Mouse (Mus musculus) kidney, adult 11 months (tissue): ENCODE results near the gene Gm45785.
A peak's percentile ranks its signal among the peaks of the same experiment; 100 is the strongest.

Source experiments
- DNase-seq: peaks from one replicate; pipeline ENCODE4 v3.0.0; 2022

The Gm45785 gene

DNA sequence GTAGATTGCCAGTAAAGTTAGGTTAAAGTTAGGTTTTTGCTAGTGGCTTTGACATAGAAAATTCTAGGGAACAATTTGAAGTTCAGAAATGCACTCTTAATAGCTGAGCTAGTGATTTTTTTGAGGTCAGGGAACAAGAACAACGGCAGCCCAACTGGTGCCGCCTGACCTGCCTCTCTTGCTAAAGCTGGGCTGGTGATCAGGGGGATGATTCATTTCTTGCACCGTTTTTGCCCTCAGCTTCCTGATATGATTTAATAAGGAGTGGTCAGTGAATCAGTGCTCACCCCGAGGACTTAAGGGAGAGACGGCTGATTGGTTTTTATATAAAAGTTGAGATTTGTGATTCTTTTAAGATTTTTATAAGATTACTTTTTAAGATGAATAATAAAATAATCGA is 24.7 kb downstream of the Gm45785 start:
- DNase-seq, result no peak

DNA sequence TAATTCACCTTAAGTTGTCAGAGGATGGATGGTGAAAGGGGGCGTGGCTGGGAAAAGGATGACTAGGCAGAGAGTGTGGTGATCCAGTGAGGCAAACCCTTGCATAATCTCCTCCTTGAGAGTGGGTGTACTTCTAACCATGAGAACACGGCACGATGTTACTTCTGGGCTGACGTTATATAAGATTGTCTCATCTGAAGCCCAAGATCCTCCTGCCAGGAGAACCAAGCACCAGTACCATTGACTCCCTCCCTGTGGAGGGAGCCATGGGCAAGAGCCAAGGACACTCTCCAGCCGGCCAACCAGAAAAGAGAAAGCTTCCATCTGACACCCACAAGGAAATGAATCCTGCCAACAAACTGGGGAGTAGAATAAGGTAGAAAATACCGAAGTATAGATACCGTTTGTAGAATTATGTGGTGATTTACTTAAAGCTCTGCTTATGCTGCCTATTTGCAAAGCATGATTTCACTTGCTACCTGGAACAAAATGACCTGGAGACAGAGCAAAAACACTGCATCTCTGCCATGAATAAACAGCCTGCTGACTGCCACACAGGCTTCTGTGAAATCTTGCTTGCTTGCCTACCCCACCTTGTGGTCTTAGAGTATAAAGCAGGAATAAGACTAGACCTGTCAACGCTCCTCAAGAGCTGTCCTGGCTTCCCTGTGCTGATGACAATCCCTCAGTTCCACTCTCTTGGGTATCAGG is 27.8 kb downstream of the Gm45785 start:
- DNase-seq, result peak; percentile 87

DNA sequence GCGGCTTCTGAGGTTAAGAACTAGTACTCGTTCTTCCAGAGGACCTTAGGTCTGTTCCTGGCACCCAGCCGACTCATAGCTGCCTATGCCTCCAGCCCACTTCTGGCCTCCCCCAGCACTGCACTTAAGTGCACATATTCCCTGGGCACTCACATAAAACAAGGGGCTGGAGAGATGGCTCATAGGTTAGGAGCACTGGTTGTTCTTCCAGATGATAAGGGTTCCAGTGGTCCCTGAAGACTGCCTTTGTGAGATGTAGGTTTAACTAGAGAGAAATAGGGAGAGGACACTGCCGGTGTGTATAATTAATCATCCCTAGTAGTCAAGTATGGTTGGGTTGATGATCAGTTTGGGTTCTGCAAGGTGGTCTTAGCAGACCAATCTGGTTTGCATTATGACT is 33.4 kb downstream of the Gm45785 start:
- DNase-seq, result no peak

DNA sequence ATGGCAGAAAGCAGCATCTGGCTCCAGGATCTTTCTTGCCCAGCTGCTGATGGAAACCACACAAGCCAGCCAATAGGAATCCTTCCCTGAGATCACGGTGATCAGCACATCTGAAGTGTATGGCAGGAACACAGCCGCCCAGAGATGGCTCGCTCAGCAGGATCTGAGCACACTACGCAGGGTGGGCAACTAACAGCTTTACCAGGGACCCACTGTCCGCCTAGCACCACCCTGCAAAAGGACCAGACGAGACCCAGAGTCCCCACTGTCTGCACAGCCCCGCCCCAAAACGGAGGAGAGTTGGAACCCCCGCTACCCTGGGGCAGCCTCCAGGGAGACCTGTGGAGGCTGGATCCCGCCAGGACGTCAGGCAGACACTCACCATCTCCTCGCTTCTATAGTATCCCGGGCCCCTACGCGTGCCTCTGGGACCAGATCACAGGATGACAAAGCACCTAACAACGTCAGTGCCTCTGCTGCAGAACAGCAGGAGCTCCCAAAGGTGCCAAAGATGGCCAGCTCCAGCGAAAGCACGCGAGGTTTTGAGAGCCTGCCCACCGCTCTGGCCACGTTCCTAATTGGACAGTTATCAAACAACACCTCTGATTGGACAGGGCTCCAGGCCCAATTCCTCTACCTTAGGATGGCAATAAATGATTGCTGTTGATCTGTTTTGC is 34.3 kb downstream of the Gm45785 start, which contains the start of gene Zfp941:
Gene Zfp941 (minus strand): TSS at position 526 of the 677 bp plus-strand sequence.
- peak; percentile 53 for DNase-seq

DNA sequence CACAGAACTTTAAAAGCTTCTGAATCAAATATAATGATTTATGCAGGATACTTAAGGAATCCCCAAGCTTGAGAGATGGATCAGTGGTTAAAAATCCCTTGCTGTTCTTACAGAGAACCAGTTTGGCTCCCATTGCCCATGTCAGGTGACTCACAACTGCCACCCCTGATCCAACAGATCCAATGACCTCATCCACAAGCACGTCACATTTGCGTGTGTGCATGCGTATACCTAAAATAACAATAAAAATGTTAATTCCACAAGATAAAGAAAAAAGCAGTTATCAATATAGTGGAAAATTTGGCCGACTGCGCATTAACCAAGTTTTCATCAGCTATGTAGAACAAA is 34.9 kb downstream of the Gm45785 start:
- DNase-seq, result no peak

DNA sequence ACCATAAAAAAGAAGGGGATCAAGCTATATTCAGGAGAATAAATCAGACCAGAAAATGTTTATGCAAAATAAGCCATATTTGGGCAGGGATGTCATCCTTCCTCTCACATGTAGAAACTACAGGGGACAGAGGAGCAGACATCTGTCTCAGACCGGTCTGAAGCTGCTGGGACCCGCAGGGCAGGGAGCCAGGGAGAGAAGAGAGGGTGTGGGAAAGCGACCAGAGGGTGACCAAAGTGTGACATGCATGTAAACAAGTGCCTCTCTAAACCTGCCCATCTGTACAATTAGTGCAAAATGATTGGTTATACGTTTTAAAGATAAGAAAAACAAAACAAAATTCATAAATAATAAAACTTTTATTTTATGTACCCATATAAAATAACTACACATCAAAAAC is 36.0 kb downstream of the Gm45785 start:
- DNase-seq, result no peak

DNA sequence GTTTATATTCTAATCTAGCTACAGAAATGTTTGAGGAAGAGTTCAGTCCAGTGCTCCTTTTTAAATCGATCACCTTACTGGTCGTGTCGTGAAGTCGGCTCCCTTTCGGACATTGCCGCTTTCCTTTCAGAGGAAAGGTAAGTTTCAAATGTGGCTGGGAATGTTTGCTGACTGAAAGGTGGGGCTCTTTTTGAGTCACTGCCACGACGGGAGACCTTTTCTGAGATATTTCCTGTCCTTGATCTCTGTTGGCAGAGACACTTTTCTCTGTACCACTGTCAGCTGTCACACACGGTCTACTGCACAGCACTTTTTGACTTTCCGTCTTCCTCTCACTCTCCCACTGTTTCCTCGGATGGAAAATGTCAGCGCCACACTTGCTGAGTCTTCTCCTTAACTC is 43.3 kb downstream of the Gm45785 start:
- no peak for DNase-seq

DNA sequence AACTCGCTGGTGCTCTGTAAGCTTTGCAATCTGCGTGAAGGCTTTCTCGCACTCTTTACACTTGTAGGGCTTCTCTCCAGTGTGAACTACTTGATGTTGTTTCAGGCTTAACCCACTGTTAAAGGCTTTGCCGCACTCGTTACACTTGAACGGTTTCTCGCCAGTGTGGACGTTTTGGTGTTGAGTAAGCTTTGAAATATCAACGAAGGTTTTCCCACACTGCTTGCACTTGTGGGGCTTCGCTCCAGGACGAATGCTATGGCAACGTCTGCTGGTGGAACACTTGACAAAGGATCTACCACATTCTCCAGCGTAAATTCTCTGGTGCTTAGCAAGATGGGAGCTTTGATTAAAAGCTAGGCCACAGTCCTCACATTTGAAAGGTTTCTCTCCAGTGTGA is 44.4 kb downstream of the Gm45785 start:
- no peak for DNase-seq

DNA sequence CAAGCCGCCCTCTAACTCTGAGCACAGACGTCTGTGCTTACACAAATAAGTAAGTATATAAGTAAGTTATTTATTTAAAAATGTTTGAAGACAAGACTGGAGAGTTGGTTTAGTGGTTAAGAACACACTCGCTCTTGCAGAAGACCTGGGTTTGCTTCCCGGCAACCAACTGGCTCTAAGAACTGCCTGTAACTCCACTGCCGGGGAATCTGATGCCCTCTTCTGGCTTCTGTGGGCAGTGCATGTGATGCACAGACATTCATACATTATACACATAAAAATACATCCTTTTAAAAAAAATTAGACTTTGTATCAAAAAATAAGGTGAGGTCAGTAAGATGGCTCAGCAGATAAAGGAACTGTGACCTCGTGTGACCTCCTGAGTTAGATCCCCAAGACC is 45.6 kb downstream of the Gm45785 start:
- DNase-seq, result no peak

DNA sequence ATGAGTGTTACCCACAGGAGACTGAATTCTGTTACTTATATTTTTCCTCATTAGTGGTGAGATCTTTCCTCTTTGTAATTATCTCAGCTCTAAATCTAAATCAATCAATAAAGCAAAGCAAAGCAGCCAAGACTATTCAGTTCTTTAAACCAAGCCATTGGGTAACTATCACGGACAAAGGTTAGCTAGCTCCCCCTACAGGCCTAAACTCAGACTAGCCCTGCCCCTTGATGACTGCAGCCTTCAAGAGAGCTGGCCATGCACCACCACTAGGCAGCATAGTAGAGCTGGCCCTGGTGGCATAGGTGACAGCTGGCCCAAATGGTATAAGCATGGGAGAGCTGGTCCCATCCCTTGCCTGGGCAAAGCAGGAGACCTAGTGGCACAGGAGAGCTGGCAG is 50.4 kb downstream of the Gm45785 start:
- DNase-seq, result peak; percentile 75

DNA sequence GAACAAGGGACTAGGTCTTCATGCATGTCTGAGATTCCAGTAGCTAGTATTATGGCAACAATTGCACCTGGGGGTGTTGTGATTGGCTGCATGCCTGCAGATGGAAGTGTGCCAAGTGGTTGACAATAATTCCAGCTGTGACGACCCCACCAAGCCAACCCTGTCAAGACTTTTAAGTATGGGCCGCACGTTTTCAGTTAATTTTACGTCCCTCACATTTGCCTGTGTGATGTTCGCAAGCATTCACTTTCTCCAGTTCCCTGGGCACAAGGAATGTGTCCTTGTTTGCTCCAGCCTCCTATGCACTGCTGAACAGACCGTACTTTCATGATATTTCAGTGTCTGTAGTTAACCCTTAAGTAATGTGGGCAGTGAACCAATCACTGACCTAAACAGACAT is 53.5 kb downstream of the Gm45785 start:
- peak; percentile 76 for DNase-seq

DNA sequence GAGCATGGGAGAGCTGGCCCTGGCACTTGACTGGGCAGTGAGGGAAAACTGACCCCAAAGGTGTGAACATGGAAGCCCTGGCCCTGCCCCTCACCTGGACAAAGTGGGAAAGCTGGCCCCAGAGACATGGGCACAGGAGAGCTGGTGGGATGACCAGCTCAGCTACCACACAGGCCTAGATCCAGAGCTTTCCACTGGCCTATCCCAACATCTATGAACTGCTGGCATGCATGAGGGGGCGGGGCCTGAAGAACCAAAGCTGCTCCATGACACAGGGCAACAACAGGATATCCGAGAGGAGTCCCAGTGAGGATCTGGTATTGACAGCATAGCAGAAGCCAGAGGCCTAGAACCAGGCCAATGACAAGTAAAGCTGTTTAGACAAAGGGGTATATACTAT is 57.9 kb downstream of the Gm45785 start:
- DNase-seq, result no peak

DNA sequence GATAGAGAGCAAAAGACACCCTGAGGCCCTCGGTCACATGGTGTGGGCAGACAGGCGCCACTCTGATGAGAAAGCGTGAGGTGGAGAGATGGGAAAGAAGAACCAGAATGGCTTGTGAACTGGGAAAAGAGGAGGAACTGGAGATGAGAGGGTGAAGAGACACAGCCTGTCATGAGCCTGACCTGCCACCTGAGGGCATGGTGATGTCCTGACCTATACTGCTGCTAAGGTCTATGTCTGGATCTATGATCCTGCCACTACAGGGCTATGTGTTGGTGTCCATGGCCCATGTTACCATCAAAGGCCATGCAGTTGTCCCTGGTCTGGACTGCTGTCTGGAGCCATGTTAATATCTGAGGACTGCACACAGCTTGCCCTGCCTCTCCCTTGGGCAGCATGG is 58.5 kb downstream of the Gm45785 start:
- no peak for DNase-seq

DNA sequence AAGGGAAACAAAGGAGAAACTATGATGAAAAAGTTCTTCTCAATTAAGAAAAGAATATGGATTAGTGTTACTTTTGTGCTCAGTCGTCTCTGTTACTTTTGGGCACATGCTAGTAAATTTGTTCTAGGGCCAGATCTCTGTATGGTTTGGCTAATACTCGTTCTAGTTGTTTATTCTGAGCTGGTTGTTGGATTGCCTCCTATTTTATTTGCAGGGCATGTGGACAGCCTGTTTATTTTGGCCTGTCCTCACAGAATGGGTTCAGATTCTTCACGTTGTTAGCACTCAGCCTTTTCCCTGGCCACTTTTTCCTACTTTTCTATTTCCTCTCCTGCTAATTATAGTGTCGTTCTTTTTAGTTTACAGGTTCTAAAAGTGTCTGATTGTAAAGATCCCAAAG is 62.6 kb downstream of the Gm45785 start:
- DNase-seq, result no peak

DNA sequence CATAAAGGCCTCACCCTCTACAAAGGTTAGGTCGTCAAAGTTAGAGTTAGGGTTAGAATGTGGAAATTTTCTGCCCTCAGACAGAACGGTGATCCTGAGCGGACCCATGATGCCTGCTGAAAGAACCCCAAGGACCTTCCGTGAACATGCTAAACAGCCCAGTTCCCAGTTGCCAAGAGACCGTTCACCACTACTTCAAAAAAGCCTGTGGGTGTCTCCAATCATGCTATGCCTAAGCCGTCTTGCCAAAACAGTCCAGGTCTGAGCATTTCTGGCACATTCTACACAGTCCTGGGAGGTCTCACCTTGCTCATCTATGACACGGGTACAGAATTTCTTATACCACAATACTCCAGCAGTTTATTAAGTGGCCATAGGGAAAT is 68.1 kb downstream of the Gm45785 start:
- no peak for DNase-seq

DNA sequence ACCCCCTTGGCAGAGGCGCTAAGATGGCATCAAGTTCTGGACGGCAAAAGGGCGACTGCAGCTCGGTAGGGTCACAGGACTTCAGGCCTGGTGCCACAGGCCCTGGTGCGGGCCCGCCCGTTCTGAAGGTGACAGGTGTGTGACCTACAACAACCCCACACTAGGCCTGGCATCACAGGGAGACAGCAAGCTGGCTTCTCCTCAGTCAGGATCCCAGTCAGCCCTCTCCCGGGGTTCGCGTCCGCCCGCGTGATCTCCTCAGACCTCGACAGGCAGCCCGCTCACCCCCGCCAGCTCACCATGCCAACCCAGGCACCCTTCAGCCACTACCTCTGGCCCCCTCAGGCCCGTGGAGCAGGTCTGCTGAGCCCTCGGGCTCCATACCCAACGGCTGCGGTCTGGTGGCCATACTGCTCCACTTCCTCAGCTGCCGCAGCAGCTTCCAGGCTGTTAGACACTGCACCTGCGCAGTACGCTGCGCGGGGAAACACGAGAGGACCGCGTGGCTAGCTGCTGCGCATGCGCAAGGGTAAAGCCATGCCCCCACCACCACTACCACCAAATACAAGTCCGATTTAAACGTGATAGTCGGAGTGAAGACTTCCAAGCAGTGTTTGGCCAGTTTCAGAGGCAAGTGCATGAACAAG is 68.6 kb downstream of the Gm45785 start, which contains the start of gene Syce1:
Gene Syce1 (minus strand): TSS at position 447 of the 647 bp plus-strand sequence.
- DNase-seq, result no peak

DNA sequence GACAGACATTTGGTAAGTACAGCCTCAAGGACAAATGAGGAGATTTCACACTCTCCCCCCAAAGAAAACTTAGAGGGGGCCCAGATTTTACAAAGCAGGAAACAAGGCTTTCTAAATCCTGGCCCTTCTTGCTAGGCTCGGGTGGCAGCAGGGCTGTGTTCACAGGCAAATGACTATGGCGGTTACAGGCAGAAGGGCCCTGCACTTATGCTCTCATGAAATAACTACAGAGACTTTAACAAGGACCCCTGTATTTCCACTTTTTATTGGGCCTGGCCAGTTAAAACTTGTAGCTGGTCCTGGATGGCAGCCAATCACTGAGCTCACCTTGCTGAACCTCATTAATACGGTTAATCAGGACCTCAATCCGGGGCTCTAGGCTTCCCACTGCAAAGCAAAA is 75.6 kb downstream of the Gm45785 start:
- no peak for DNase-seq
